Mouse (Mus musculus) cerebellum, adult 11 months (tissue): Measurements from ENCODE around the gene Rab8a.

Source experiments
- DNase-seq: peaks from one replicate; pipeline ENCODE4 v3.0.0; 2022

The Rab8a gene

GRCm38 (mm10) chr8:72147266-72147665, 13.7 kb upstream of the Rab8a start:
- no peak for DNase-seq

GRCm38 (mm10) chr8:72149056-72149455, 11.9 kb upstream of the Rab8a start:
- DNase-seq, result no peak

- no peak for DNase-seq
These were observed 9.5 kb upstream of the Rab8a start for GRCm38 (mm10) chr8:72151418-72152078.

- DNase-seq, result no peak
These were observed 7.6 kb upstream of the Rab8a start for GRCm38 (mm10) chr8:72153382-72153781.

GRCm38 (mm10) chr8:72158096-72158495, 2.9 kb upstream of the Rab8a start:
- no peak for DNase-seq

GRCm38 (mm10) chr8:72158726-72159125, 2.3 kb upstream of the Rab8a start:
- DNase-seq, result no peak

GRCm38 (mm10) chr8:72160007-72160406, 993 bp upstream of the Rab8a start:
- peak; percentile 12 for DNase-seq

GRCm38 (mm10) chr8:72162821-72163220, 1.8 kb downstream of the Rab8a start:
- DNase-seq, result no peak

GRCm38 (mm10) chr8:72169098-72169668, 8.2 kb downstream of the Rab8a start:
- DNase-seq, result no peak

- no peak for DNase-seq
These were observed 8.8 kb downstream of the Rab8a start for GRCm38 (mm10) chr8:72169681-72170249.

- DNase-seq, result peak; percentile 63
These were observed 16.4 kb downstream of the Rab8a start for GRCm38 (mm10) chr8:72177346-72177925.

- no peak for DNase-seq
These were observed 22.7 kb downstream of the Rab8a start for GRCm38 (mm10) chr8:72183554-72184202.

- no peak for DNase-seq
These were observed 26.9 kb downstream of the Rab8a start for GRCm38 (mm10) chr8:72187793-72188331.

- DNase-seq, result no peak
These were observed 28.6 kb downstream of the Rab8a start, which contains the start of gene Hsh2d for GRCm38 (mm10) chr8:72189417-72190214. Gene Hsh2d (plus strand): TSS chr8:72189638.

- no peak for DNase-seq
These were observed 29.2 kb downstream of the Rab8a start for GRCm38 (mm10) chr8:72190215-72190539.

- no peak for DNase-seq
These were observed 31.1 kb downstream of the Rab8a start for GRCm38 (mm10) chr8:72192065-72192464.

- no peak for DNase-seq
These were observed 37.0 kb downstream of the Rab8a start for GRCm38 (mm10) chr8:72197997-72198396.

- no peak for DNase-seq
These were observed 47.6 kb downstream of the Rab8a start for GRCm38 (mm10) chr8:72208582-72208981.

GRCm38 (mm10) chr8:72210222-72210621, 49.2 kb downstream of the Rab8a start:
- DNase-seq, result no peak

GRCm38 (mm10) chr8:72210710-72211109, 49.7 kb downstream of the Rab8a start:
- no peak for DNase-seq

GRCm38 (mm10) chr8:72211846-72212245, 50.8 kb downstream of the Rab8a start:
- DNase-seq, result no peak

GRCm38 (mm10) chr8:72212751-72213150, 51.8 kb downstream of the Rab8a start, which contains the start of gene Cib3:
Gene Cib3 (minus strand): TSS chr8:72212837.
- no peak for DNase-seq
